Mouse (Mus musculus): ENCODE data around the gene Pfkm. TPM values are rescaled to one million over a fixed set of nuclear protein-coding genes. Genes with fewer than 3 reads are reported as not detected.

Gene Pfkm
- polyA plus RNA-seq (2012; rRNA removed) = 33.9 and 41.1 TPM in 2 replicates

DNA sequence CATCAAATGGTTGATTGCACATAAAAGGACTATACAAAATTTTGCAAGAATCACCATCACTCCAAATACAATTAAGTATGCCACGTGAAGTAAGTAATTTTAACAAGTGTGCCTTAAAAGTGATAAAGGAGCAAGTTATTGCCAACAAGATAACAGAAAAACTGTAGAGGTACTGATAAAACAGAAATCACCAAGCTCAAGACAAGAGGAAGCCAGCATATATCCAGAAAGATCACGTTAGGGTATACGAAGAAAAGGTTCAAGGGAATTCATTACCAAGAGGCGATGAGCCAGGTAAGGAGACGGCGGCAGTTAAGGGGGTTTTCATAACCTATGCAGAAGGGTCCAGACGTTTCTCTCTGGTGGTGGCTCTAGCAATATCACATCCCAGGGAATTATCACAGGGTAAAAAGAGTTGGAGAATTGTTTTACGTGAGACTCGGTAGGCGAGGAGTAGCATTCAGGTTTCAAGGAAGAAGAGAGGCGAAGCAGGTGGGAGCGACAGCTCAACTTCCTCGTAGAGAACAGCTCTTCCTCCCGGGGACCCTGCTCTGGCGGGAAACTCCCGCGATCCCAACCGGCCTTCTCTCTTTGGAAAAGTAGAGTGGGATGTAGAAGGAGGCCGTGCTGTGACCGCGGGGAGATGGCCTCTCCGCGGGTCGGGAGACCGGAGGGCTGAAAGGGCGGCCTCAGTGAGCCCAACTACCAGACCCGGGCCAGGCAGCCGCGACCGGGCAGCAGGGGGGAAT lies at the start of gene Pfkm:
Gene Pfkm, plus strand, starts transcription at position 218 of the 749 bp plus-strand sequence.

DNA sequence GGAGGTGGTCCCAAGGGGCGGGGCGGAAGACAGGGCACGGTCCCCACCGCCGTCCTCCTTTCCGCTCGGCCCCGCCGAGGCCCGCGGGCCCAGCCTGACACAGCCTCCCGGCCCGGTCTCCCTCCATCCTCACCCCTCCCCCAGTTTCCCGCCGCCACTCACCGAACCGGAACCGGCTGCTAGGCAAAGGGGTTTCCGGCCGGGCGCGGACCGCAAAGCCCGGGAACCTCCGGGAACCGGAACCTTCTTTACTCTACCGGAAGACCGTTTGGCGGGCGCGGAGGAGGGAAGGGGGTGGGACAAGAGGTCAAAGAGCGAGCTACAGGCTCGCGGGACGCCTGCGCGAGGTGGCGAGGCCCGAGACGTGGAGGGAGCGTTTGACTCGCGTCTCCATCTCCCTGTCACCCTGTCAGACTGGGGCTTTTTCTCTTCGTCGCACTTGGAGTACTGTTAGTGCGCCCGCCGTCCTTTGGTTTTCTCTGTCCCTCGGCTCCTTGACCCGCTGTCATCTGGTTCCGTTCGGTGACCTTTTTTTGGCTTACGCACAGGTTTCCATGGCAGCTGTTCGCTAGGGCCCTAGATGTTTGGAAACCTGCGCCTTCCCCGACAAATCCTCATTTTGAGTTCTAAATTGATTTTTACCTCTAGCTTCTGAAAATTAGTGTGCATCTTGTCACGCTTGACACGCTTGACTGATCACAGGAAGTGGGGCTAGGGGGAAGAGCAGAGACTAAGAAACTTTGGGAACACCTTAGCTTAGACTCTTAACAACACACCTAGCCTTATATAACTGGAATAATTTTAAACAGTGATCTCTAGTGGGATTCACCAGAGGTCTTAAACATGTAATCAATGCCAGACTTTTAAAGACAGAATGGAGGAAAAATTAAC lies 977 bp downstream of the Pfkm start, which contains the start of gene Senp1:
Gene Senp1, minus strand, starts transcription at position 624 of the 891 bp plus-strand sequence.

DNA sequence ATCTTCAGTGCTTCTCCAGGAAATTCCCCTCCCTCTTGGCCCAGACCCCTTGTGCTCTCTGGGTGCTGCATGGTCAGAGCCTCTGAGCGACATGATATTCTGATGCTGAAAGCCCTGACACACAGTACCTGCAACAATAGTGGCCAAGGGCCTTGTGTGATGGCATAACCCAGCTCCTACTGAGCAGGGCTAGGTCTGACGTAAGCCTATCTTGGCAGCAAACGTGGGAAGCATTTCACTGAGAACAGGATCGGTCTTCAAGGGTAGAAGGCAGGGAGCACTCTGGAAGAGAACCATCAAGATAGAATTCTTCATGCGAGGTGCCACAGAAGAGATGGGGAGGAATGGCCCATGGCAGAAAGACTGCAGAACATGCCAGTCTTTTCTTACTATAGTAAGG lies 73.1 kb downstream of the Pfkm start, which contains the start of gene Asb8:
Gene Asb8, minus strand, starts transcription at position 101 of the 400 bp plus-strand sequence.

DNA sequence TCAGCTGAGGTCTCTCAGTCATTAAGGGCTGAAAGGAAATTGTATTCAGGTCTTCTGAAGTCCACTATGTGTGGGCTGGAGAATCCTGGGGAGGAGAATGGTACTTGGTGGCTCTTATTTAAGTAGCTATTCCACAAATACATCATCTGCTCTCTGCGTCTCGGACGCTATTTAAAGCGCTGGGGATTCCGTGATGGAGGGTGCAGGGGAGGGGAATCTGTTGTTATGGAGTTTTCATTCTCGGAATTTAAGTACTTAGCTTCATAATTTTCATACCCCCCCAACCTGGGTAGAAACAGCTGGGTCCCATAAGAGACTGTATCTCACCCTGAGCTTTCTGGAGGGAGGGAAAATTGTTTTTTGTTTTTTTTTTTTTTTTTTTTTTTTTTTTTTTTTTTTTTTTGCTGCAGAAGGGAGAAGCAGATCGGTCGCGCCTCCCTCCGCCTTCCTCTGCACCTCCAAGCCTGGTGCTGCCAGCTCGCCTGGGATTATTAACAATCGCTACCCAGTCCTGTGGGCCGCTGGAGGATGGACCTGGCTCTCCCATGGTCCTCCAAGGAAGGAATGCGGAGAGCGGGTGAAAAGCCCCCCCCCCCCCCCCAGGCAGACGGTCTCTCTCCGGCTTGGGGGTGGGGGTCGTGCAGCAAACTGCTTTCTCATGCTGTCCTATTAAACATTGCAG lies 74.7 kb downstream of the Pfkm start, which contains the start of gene Ccdc184:
Gene Ccdc184, plus strand, starts transcription at position 196 of the 682 bp plus-strand sequence.

Other genes with a start within 250 kb of the Pfkm start
- gene Hdac7, start 248.1 kb upstream of the Pfkm start, polyA plus RNA-seq (2012; rRNA removed) = 115 and 124 TPM in 2 replicates
- gene Vdr, start 182.0 kb upstream of the Pfkm start, polyA plus RNA-seq (2012; rRNA removed) = 2.4 and 2.9 TPM in 2 replicates
- 45.0 and 67.8 TPM in 2 replicates for gene Tmem106c, start 128.4 kb upstream of the Pfkm start, polyA plus RNA-seq (2012; rRNA removed)
- gene Col2a1, start 87.9 kb upstream of the Pfkm start, polyA plus RNA-seq (2012; rRNA removed) = 0.08 TPM in 1 of 2 replicates, not detected in the other
- gene Senp1, start 1.2 kb downstream of the Pfkm start, polyA plus RNA-seq (2012; rRNA removed) = 8.7 and 9.9 TPM in 2 replicates
- gene Asb8, start 73.0 kb downstream of the Pfkm start, polyA plus RNA-seq (2012; rRNA removed) = 30.3 and 44.8 TPM in 2 replicates
- 4.9 and 5.2 TPM in 2 replicates for gene Ccdc184, start 74.6 kb downstream of the Pfkm start, polyA plus RNA-seq (2012; rRNA removed)
- gene Olfr288, start 103.0 kb downstream of the Pfkm start, polyA plus RNA-seq (2012; rRNA removed) = 0.66 and 1.4 TPM in 2 replicates
- not detected in 2 replicates for gene Gm44579, start 128.4 kb downstream of the Pfkm start, polyA plus RNA-seq (2012; rRNA removed)
- 0.24 and 0.88 TPM in 2 replicates for gene Olfr287, start 128.5 kb downstream of the Pfkm start, polyA plus RNA-seq (2012; rRNA removed)
- gene Olfr286, start 141.9 kb downstream of the Pfkm start, polyA plus RNA-seq (2012; rRNA removed) = not detected in 2 replicates
- gene H1fnt, start 164.7 kb downstream of the Pfkm start, polyA plus RNA-seq (2012; rRNA removed) = not detected in 2 replicates
- 2.1 and 2.3 TPM in 2 replicates for gene Zfp641, start 203.6 kb downstream of the Pfkm start, polyA plus RNA-seq (2012; rRNA removed)
- not detected in 2 replicates for gene Olfr285, start 224.8 kb downstream of the Pfkm start, polyA plus RNA-seq (2012; rRNA removed)
- gene Olfr284, start 248.4 kb downstream of the Pfkm start, polyA plus RNA-seq (2012; rRNA removed) = not detected in 2 replicates

Data from ovary, adult 2 months (tissue).